Mouse (Mus musculus) left cerebral cortex, adult 9 months (tissue): ENCODE measurements around the gene Olfr1222.
"Not testable (repeated sequence)": the region's sequence is repeated elsewhere in the genome, so short reads cannot be mapped to it uniquely, and the experiment has no call there.

Experiments
- DNase-seq, 2 experiments: peaks; one replicate each; pipeline ENCODE4 v3.0.0; 2022; ENCODE audit warnings: low spot score in 2 of 2

Olfr1222 gene

GRCm38 (mm10) chr2:89132954-89133353 lies at the start of gene Olfr1222:
Gene Olfr1222 (minus strand): TSS chr2:89133054.
- no peak for DNase-seq

GRCm38 (mm10) chr2:89174569-89174968 lies 41.7 kb upstream of the Olfr1222 start, which contains the start of gene Olfr1225:
Gene Olfr1225 (minus strand): TSS chr2:89174669.
- DNase-seq, result no peak

- DNase-seq, result not testable (repeated sequence)
These were observed 31.9 kb upstream of the Olfr1222 start for GRCm38 (mm10) chr2:89164711-89165110.

GRCm38 (mm10) chr2:89163991-89164390 lies 31.1 kb upstream of the Olfr1222 start, which contains the start of gene Olfr1224-ps1:
Gene Olfr1224-ps1 (minus strand): TSS chr2:89164091.
- not testable (repeated sequence) for DNase-seq

GRCm38 (mm10) chr2:89151460-89151859 lies 18.6 kb upstream of the Olfr1222 start, which contains the start of gene Olfr1223:
Gene Olfr1223 (minus strand): TSS chr2:89151560.
- no peak for DNase-seq

- DNase-seq, result no peak
These were observed 15.7 kb downstream of the Olfr1222 start, which contains the start of gene Olfr1221 for GRCm38 (mm10) chr2:89117183-89117582. Gene Olfr1221 (minus strand): TSS chr2:89117283.

GRCm38 (mm10) chr2:89106735-89107134 lies 26.1 kb downstream of the Olfr1222 start, which contains the start of gene Olfr1220:
Gene Olfr1220 (minus strand): TSS chr2:89106835.
- DNase-seq, result no peak

GRCm38 (mm10) chr2:89105651-89106050 lies 27.2 kb downstream of the Olfr1222 start:
- no peak for DNase-seq

- no peak for DNase-seq
These were observed 39.0 kb downstream of the Olfr1222 start for GRCm38 (mm10) chr2:89093848-89094247.

- no peak for DNase-seq
These were observed 49.4 kb downstream of the Olfr1222 start, which contains the start of gene Olfr1219 for GRCm38 (mm10) chr2:89083413-89083812. Gene Olfr1219 (minus strand): TSS chr2:89083513.

- no peak for DNase-seq
These were observed 51.4 kb downstream of the Olfr1222 start for GRCm38 (mm10) chr2:89081487-89081886.
